ENCODE assay signal across 15 mouse cellular contexts in the genomic region with DNA sequence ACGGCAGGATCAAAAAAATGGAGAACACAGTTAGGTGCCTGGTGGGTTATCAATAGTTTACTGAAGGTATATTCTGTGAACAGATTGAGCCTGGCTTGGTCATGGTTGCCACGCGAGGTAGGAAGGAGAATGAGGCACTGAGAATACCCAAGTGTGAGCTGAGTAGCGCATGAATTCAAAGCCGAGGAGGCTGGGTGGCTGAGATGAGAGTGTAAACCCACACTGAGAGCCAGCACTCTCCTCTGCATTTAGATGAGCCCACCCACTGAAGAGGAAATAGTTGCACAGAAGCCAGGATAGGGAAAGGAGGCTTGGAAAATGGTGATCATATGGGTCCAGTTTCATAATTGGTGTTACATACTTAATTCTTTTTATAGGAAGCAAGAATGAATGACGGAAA.
"Had no signal": no experiment of that assay in that cellular context is flagged by ENCODE, and none has a peak within 500 bp of the region (broad histone marks: within the 10 kb centered on the region; RNA-seq: fewer than 3 reads in every experiment).

No protein-coding gene starts in this region.

- ATAC-seq: lung, postnatal 0 days; midbrain, embryonic 13.5 days had no signal

- H3K27ac ChIP-seq: kidney, postnatal 0 days; layer of hippocampus, adult 2 months; limb, embryonic 10.5 days; liver, embryonic 15.5 days; midbrain, embryonic 13.5 days; stomach, postnatal 0 days had no signal

- H3K9ac ChIP-seq: liver, embryonic 15.5 days; midbrain, embryonic 13.5 days had no signal

- H3K27me3 ChIP-seq: liver, embryonic 15.5 days; midbrain, embryonic 13.5 days had no signal

- H3K9me3 ChIP-seq: limb, embryonic 10.5 days; liver, embryonic 15.5 days; midbrain, embryonic 13.5 days had no signal

- H3K4me2 ChIP-seq: liver, embryonic 11.5 days; liver, embryonic 15.5 days; midbrain, embryonic 13.5 days had no signal

- H3K4me3 ChIP-seq: layer of hippocampus, adult 2 months; limb, embryonic 10.5 days; liver, embryonic 15.5 days; midbrain, embryonic 13.5 days had no signal

- DNase-seq: kidney, adult 11 months; kidney, adult 9 months; kidney, postnatal 4 days; lung, adult 2 months; lung, postnatal 36 days; thymus, adult 18-20 months; thymus, postnatal 14 days had no signal

- H3K36me3 ChIP-seq: limb, embryonic 10.5 days; midbrain, embryonic 13.5 days had no signal
